In the genomic region with DNA sequence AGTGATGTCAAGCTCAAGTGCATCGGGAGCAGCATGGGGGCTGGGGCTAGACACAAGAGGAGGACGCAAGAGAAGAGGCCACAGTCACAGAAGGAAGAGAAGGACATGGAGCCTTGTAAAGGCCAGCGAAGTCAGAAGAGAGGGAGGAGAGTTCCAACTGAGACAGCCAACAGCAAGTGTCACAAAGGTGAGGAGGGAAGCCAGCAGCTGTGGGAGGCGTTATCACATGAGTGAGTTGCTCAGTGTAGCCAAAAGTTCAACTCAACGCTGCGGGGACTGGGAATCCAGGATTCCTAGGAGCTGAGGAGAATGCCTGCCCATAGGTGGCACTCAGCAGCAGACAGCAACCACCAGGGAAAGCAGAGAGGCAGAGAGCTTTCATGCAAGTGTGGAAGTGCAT, we compare ENCODE assay signal across 8 mouse cellular contexts. TPM values are rescaled to one million over a fixed set of nuclear protein-coding genes. Genes with fewer than 3 reads are reported as not detected.
DNase-seq lines count a peak whose midpoint lies in the region; ATAC-seq and TF ChIP-seq lines count a peak whose summit lies in the region.

No protein-coding gene starts in this region.

- peaks cover 1% of the 10 kb centered on the region; the same call in 1 of the 2 replicates for H3K4me1 ChIP-seq in cortical plate, adult 2 months (ENCODE audit: control insufficient read depth, insufficient read depth, low read length)
- H3K4me1 ChIP-seq in hindbrain, embryonic 10.5 days (replicated peaks): peaks cover 40% of the 10 kb centered on the region
- peaks cover 73% of the 10 kb centered on the region for H3K4me1 ChIP-seq in liver, embryonic 13.5 days (replicated peaks)

- ATAC-seq in frontal cortex, adult (ENCODE audit: low TSS enrichment): peak; percentile 73
- no peak for ATAC-seq in liver, embryonic 13.5 days (ENCODE audit: low read depth)

- H3K9me3 ChIP-seq in hindbrain, embryonic 10.5 days: 0 out of 2 replicates have a peak, but pooled peaks cover 4% of the 10 kb centered on the region
- peaks cover 16% of the 10 kb centered on the region for H3K9me3 ChIP-seq in liver, embryonic 13.5 days (replicated peaks)

- TF ChIP-seq CTCF in cortical plate, adult 2 months (IDR thresholded peaks at IDR 0.05; ENCODE audit: extremely low read depth, insufficient read depth, low read length): peak; percentile 46

- H3K9ac ChIP-seq in liver, embryonic 13.5 days: no peak overlapping the region; the same call in 1 of the 2 replicates

- no peaks in the 10 kb centered on the region for H3K27me3 ChIP-seq in hindbrain, embryonic 10.5 days (ENCODE audit: insufficient read depth, poor library complexity, severe bottlenecking)
- no peaks in the 10 kb centered on the region for H3K27me3 ChIP-seq in liver, embryonic 13.5 days

- no peak for TF ChIP-seq POLR2A in cortical plate, adult 2 months (IDR thresholded peaks at IDR 0.05; ENCODE audit: extremely low read depth, insufficient read depth, low read length)

- DNase-seq in frontal cortex, postnatal 25 days (ENCODE audit: low spot score in 2 of 2): no peak
- no peak for DNase-seq in hindbrain, embryonic 10.5 days (ENCODE audit: low spot score)
- no peak for DNase-seq in liver, embryonic 13.5 days
- DNase-seq in testis, postnatal 14 days (ENCODE audit: low spot score): peak; percentile 26
- DNase-seq in thymus, adult 18-20 months: no peak
- DNase-seq in layer of hippocampus, adult 9-10 months (ENCODE audit: low spot score): no peak

- H3K4me2 ChIP-seq in liver, embryonic 13.5 days: no peak overlapping the region

- no peak overlapping the region for H3K4me3 ChIP-seq in cortical plate, adult 2 months (ENCODE audit: insufficient read depth, low read length)
- no peak overlapping the region for H3K4me3 ChIP-seq in hindbrain, embryonic 10.5 days
- no peak overlapping the region for H3K4me3 ChIP-seq in liver, embryonic 13.5 days (replicated peaks)

- H3K36me3 ChIP-seq in hindbrain, embryonic 10.5 days: peaks cover 75% of the 10 kb centered on the region
- H3K36me3 ChIP-seq in liver, embryonic 13.5 days: peaks cover 61% of the 10 kb centered on the region

- WGBS in hindbrain, embryonic 10.5 days: 33% methylated on average over 6 of the region's 6 CpGs
- WGBS in liver, embryonic 13.5 days (ENCODE audit: insufficient replicate concordance): 62% methylated on average over 6 of the region's 6 CpGs

- H3K27ac ChIP-seq in cortical plate, adult 2 months (ENCODE audit: insufficient read depth, low read length): peak overlapping the region; percentile 53; the same call in 1 of the 2 replicates
- H3K27ac ChIP-seq in hindbrain, embryonic 10.5 days: peak overlapping the region; percentile 81
- H3K27ac ChIP-seq in liver, embryonic 13.5 days: peak overlapping the region; percentile 34; the same call in 1 of the 2 replicates

RNA-seq across cellular contexts. Expression of gene Katnal1, which starts 19.7 kb away (rescaled TPM):
- 42.9 and 43.1 TPM in 2 replicates for polyA plus RNA-seq in cortical plate, adult 2 months (2012; rRNA removed)
- 22.4 and 23.6 TPM in 2 replicates for polyA plus RNA-seq in hindbrain, embryonic 10.5 days (2016; fragmentation: Nextera tagmentation; extraction: Ambion mirVana)
- polyA plus RNA-seq in liver, embryonic 13.5 days (2015; fragmentation: Nextera tagmentation; extraction: Ambion mirVana): 8.4 and 12.7 TPM in 2 replicates
